Mouse (Mus musculus) embryonic fibroblast, embryonic 13.5 days (primary cell): ENCODE data around the gene Zmym1.

Source experiments
- CTCF ChIP-seq: IDR thresholded peaks from 2 replicates; pipeline ENCODE4 v1.5.1; 2011; ENCODE audit warnings: mild to moderate bottlenecking, control low read depth, low read length, moderate library complexity, borderline replicate concordance; ENCODE audit not compliant: insufficient read depth
- POLR2A ChIP-seq: IDR thresholded peaks from 2 replicates; pipeline ENCODE4 v1.6.1; 2011; ENCODE audit warnings: low read depth, mild to moderate bottlenecking, control low read depth, low read length, moderate library complexity

GRCm38 (mm10) chr4:127039871-127040483 lies 21.0 kb downstream of the Zmym1 start:
- TF ChIP-seq POLR2A (no peak), CTCF (no peak)
